Mouse (Mus musculus) layer of hippocampus, adult 2 months (tissue): ENCODE data around the gene Ablim1. TPM values are rescaled to one million over a fixed set of nuclear protein-coding genes. Genes with fewer than 3 reads are reported as not detected.
"Not testable (repeated sequence)": the region's sequence is repeated elsewhere in the genome, so short reads cannot be mapped to it uniquely, and the experiment has no call there.

Source experiments
- DNase-seq, 2 experiments: peaks; one replicate each; pipeline ENCODE4 v3.0.0; 2022; ENCODE audit warnings: low spot score in 2 of 2
- H3K27ac ChIP-seq: fragments of 200-600 bp; 2 replicates; pipeline ENCODE4 v1.8.1; 2022
- H3K4me3 ChIP-seq: fragments of 200-600 bp; 2 replicates; pipeline ENCODE4 v1.8.1; 2022; ENCODE audit warnings: mild to moderate bottlenecking
- CTCF ChIP-seq: fragments of 200-600 bp; conservative IDR thresholded peaks from 2 replicates; pipeline ENCODE4 v1.8.1; 2022; ENCODE audit warnings: antibody characterized with exemption, mild to moderate bottlenecking, moderate library complexity
- total RNA-seq, 2 experiments: library from RNA; stranded (reverse); gene quantifications; 2 replicates each; pipeline ENCODE4 v1.2.3; 2021

The Ablim1 gene
- total RNA-seq, 2 experiments from 2014 or later: 85.1 to 86.0 TPM

GRCm38 (mm10) chr19:57141756-57142461 is 172.8 kb downstream of the Ablim1 start:
- no peak for TF ChIP-seq CTCF
- DNase-seq: no peak
- no peak overlapping the region for H3K27ac ChIP-seq
- no peak overlapping the region for H3K4me3 ChIP-seq

GRCm38 (mm10) chr19:57140874-57141273 is 173.8 kb downstream of the Ablim1 start:
- DNase-seq: no peak
- Histone ChIP-seq H3K4me3 (no peak overlapping the region), H3K27ac (no peak overlapping the region)
- no peak for TF ChIP-seq CTCF

GRCm38 (mm10) chr19:57140071-57140470 is 174.6 kb downstream of the Ablim1 start:
- no peak for TF ChIP-seq CTCF
- H3K27ac ChIP-seq: no peak overlapping the region
- DNase-seq: no peak
- no peak overlapping the region for H3K4me3 ChIP-seq

- TF ChIP-seq CTCF: no peak
- DNase-seq: no peak
- H3K4me3 ChIP-seq: no peak overlapping the region
- no peak overlapping the region for H3K27ac ChIP-seq
Observed at GRCm38 (mm10) chr19:57138909-57139617, 175.7 kb downstream of the Ablim1 start.

- no peak overlapping the region for H3K27ac ChIP-seq
- H3K4me3 ChIP-seq: no peak overlapping the region
- TF ChIP-seq CTCF: no peak
- DNase-seq: no peak
Observed at GRCm38 (mm10) chr19:57138469-57138868, 176.2 kb downstream of the Ablim1 start.

GRCm38 (mm10) chr19:57138045-57138444 is 176.7 kb downstream of the Ablim1 start:
- TF ChIP-seq CTCF: peak; percentile 77
- no peak overlapping the region for H3K4me3 ChIP-seq
- DNase-seq: no peak
- no peak overlapping the region for H3K27ac ChIP-seq

GRCm38 (mm10) chr19:57136228-57136627 is 178.5 kb downstream of the Ablim1 start:
- peak in 1 of 2 experiments; percentile 60 for DNase-seq
- TF ChIP-seq CTCF: peak; percentile 84
- Histone ChIP-seq H3K27ac (no peak overlapping the region), H3K4me3 (no peak overlapping the region)

GRCm38 (mm10) chr19:57135654-57136053 is 179.1 kb downstream of the Ablim1 start:
- H3K27ac ChIP-seq, H3K4me3 ChIP-seq, DNase-seq: not testable (repeated sequence)

- no peak for TF ChIP-seq CTCF
- Histone ChIP-seq H3K4me3 (no peak overlapping the region), H3K27ac (peak overlapping the region; percentile 46; the same call in 1 of the 2 replicates)
- no peak for DNase-seq
Observed at GRCm38 (mm10) chr19:57134654-57135348, 179.9 kb downstream of the Ablim1 start.

GRCm38 (mm10) chr19:57132916-57133520 is 181.7 kb downstream of the Ablim1 start:
- TF ChIP-seq CTCF: no peak
- no peak overlapping the region for H3K4me3 ChIP-seq
- H3K27ac ChIP-seq: no peak overlapping the region
- DNase-seq: no peak

GRCm38 (mm10) chr19:57132281-57132680 is 182.4 kb downstream of the Ablim1 start:
- H3K27ac ChIP-seq: no peak overlapping the region
- H3K4me3 ChIP-seq: no peak overlapping the region
- DNase-seq: no peak
- no peak for TF ChIP-seq CTCF

- TF ChIP-seq CTCF: no peak
Observed at GRCm38 (mm10) chr19:57131366-57131765, 183.4 kb downstream of the Ablim1 start.

GRCm38 (mm10) chr19:57130591-57130990 is 184.1 kb downstream of the Ablim1 start:
- Histone ChIP-seq H3K27ac (no peak overlapping the region), H3K4me3 (no peak overlapping the region)
- TF ChIP-seq CTCF: no peak
- no peak for DNase-seq

More at GRCm38 (mm10) chr19:57131366-57131765, 183.4 kb downstream of the Ablim1 start:
- Histone ChIP-seq H3K4me3 (no peak overlapping the region), H3K27ac (no peak overlapping the region)
- DNase-seq: no peak
